Mouse (Mus musculus): ENCODE results near the gene Sirt4. TPM values are rescaled to one million over a fixed set of nuclear protein-coding genes. Genes with fewer than 3 reads are reported as not detected.
A peak's percentile ranks its signal among the peaks of the same experiment; 100 is the strongest.

The Sirt4 gene
- polyA plus RNA-seq, 1 experiment from 2014 or later: 22.5 TPM

GRCm38 (mm10) chr5:115435755-115436379 is 48.7 kb downstream of the Sirt4 start:
- Histone ChIP-seq H3K4me1 (ENCODE audit: control insufficient read depth in 2 of 2, insufficient read depth in 2 of 2, low read length in 2 of 2) (peaks cover 16 to 29% of the 10 kb centered on the region in 2 experiments), H3K27ac (replicated peaks in 1 of 2; ENCODE audit: control insufficient read depth in 1 of 2, insufficient read depth in 1 of 2, low read depth in 2 of 2, low read length in 2 of 2) (peak overlapping the region in 1 of 2 experiments; percentile 41; a peak in 2 of 4 replicates), H3K4me3 (ENCODE audit: control insufficient read depth in 1 of 2, insufficient read depth in 1 of 2, low read depth in 1 of 2, low read length in 2 of 2) (peak overlapping the region; percentile 35 to 48; a peak in 3 of 4 replicates), H3K27me3 (ENCODE audit: control insufficient read depth, insufficient read depth, low read length) (no peaks in the 10 kb centered on the region), H3K9me3 (ENCODE audit: control insufficient read depth, low read length) (no peaks in the 10 kb centered on the region), H3K9ac (ENCODE audit: low read length) (peak overlapping the region; percentile 79), H3K36me3 (ENCODE audit: control insufficient read depth, insufficient read depth, low read length) (peaks cover 4% of the 10 kb centered on the region; the same call in 1 of the 2 replicates), H3K4me2 (ENCODE audit: low read length) (peak overlapping the region; percentile 89)
- 42% methylated on average over 8 of the region's 8 CpGs for WGBS
- no peak for ATAC-seq (ENCODE audit: insufficient number of reproducible peaks, insufficient read depth, low FRiP score, low read depth)

- Histone ChIP-seq H3K9ac (ENCODE audit: low read length) (no peak overlapping the region; the same call in 1 of the 2 replicates), H3K4me2 (ENCODE audit: low read length) (no peak overlapping the region), H3K4me3 (ENCODE audit: control insufficient read depth in 1 of 2, insufficient read depth in 1 of 2, low read depth in 1 of 2, low read length in 2 of 2) (no peak overlapping the region), H3K36me3 (ENCODE audit: control insufficient read depth, insufficient read depth, low read length) (peaks cover 4% of the 10 kb centered on the region; the same call in 1 of the 2 replicates), H3K9me3 (ENCODE audit: control insufficient read depth, low read length) (no peaks in the 10 kb centered on the region), H3K27ac (replicated peaks in 1 of 2; ENCODE audit: control insufficient read depth in 1 of 2, insufficient read depth in 1 of 2, low read depth in 2 of 2, low read length in 2 of 2) (no peak overlapping the region), H3K27me3 (ENCODE audit: control insufficient read depth, insufficient read depth, low read length) (no peaks in the 10 kb centered on the region), H3K4me1 (ENCODE audit: control insufficient read depth in 2 of 2, insufficient read depth in 2 of 2, low read length in 2 of 2) (peaks cover 19 to 32% of the 10 kb centered on the region in 2 experiments)
- no peak for ATAC-seq (ENCODE audit: insufficient number of reproducible peaks, insufficient read depth, low FRiP score, low read depth)
- 73% methylated on average over 15 of the region's 15 CpGs for WGBS
These were observed 49.4 kb downstream of the Sirt4 start for GRCm38 (mm10) chr5:115434853-115435754.

- ATAC-seq (ENCODE audit: insufficient number of reproducible peaks, insufficient read depth, low FRiP score, low read depth): no peak
- Histone ChIP-seq H3K4me2 (ENCODE audit: low read length) (no peak overlapping the region), H3K9me3 (ENCODE audit: control insufficient read depth, low read length) (no peaks in the 10 kb centered on the region), H3K4me1 (ENCODE audit: control insufficient read depth in 2 of 2, insufficient read depth in 2 of 2, low read length in 2 of 2) (peaks cover 19 to 32% of the 10 kb centered on the region in 2 experiments), H3K4me3 (ENCODE audit: control insufficient read depth in 1 of 2, insufficient read depth in 1 of 2, low read depth in 1 of 2, low read length in 2 of 2) (no peak overlapping the region), H3K9ac (ENCODE audit: low read length) (no peak overlapping the region), H3K27ac (replicated peaks in 1 of 2; ENCODE audit: control insufficient read depth in 1 of 2, insufficient read depth in 1 of 2, low read depth in 2 of 2, low read length in 2 of 2) (no peak overlapping the region), H3K36me3 (ENCODE audit: control insufficient read depth, insufficient read depth, low read length) (peaks cover 4% of the 10 kb centered on the region; the same call in 1 of the 2 replicates), H3K27me3 (ENCODE audit: control insufficient read depth, insufficient read depth, low read length) (no peaks in the 10 kb centered on the region)
- WGBS: 74% methylated on average over 11 of the region's 11 CpGs
These were observed 50.2 kb downstream of the Sirt4 start for GRCm38 (mm10) chr5:115434280-115434852.

DNA sequence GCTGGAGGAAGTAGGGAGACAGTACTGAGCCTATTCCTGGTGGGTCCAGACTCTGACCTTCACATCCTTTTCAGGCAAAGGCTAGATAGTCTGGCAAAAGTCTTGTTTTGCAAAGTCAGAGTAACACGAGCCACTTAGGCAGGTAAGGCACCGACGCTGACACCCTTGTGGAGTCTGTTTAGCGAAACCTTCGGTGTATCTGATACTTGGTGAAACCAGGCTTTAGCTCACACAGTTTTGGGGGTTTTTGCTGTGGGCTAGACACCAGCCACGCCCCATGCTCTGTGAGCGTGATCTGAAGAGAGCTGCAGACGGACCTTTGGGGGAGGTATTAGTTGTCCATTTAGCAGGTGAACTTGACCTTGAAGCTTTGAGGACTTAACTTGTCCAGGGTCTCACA is 51.3 kb downstream of the Sirt4 start:
- H3K4me2 ChIP-seq (ENCODE audit: low read length): no peak overlapping the region
- peaks cover 23 to 35% of the 10 kb centered on the region in 2 experiments for H3K4me1 ChIP-seq (ENCODE audit: control insufficient read depth in 2 of 2, insufficient read depth in 2 of 2, low read length in 2 of 2)
- WGBS: 86% methylated on average over 8 of the region's 8 CpGs
- no peak overlapping the region for H3K9ac ChIP-seq (ENCODE audit: low read length)
- H3K4me3 ChIP-seq (ENCODE audit: control insufficient read depth in 1 of 2, insufficient read depth in 1 of 2, low read depth in 1 of 2, low read length in 2 of 2): no peak overlapping the region
- H3K36me3 ChIP-seq (ENCODE audit: control insufficient read depth, insufficient read depth, low read length): no peaks in the 10 kb centered on the region
- no peak overlapping the region for H3K27ac ChIP-seq (replicated peaks in 1 of 2; ENCODE audit: control insufficient read depth in 1 of 2, insufficient read depth in 1 of 2, low read depth in 2 of 2, low read length in 2 of 2)
- no peak for ATAC-seq (ENCODE audit: insufficient number of reproducible peaks, insufficient read depth, low FRiP score, low read depth)
- peaks cover 11% of the 10 kb centered on the region for H3K27me3 ChIP-seq (ENCODE audit: control insufficient read depth, insufficient read depth, low read length)
- H3K9me3 ChIP-seq (ENCODE audit: control insufficient read depth, low read length): no peaks in the 10 kb centered on the region

GRCm38 (mm10) chr5:115432395-115432794 is 52.1 kb downstream of the Sirt4 start:
- H3K4me1 ChIP-seq (ENCODE audit: control insufficient read depth in 2 of 2, insufficient read depth in 2 of 2, low read length in 2 of 2): peaks cover 23 to 30% of the 10 kb centered on the region in 2 experiments
- WGBS: 88% methylated on average over 11 of the region's 11 CpGs
- H3K9ac ChIP-seq (ENCODE audit: low read length): no peak overlapping the region
- H3K4me2 ChIP-seq (ENCODE audit: low read length): no peak overlapping the region
- no peak overlapping the region for H3K27ac ChIP-seq (replicated peaks in 1 of 2; ENCODE audit: control insufficient read depth in 1 of 2, insufficient read depth in 1 of 2, low read depth in 2 of 2, low read length in 2 of 2)
- H3K4me3 ChIP-seq (ENCODE audit: control insufficient read depth in 1 of 2, insufficient read depth in 1 of 2, low read depth in 1 of 2, low read length in 2 of 2): no peak overlapping the region
- no peak for ATAC-seq (ENCODE audit: insufficient number of reproducible peaks, insufficient read depth, low FRiP score, low read depth)
- no peaks in the 10 kb centered on the region for H3K9me3 ChIP-seq (ENCODE audit: control insufficient read depth, low read length)
- no peaks in the 10 kb centered on the region for H3K36me3 ChIP-seq (ENCODE audit: control insufficient read depth, insufficient read depth, low read length)
- peaks cover 18% of the 10 kb centered on the region for H3K27me3 ChIP-seq (ENCODE audit: control insufficient read depth, insufficient read depth, low read length)

DNA sequence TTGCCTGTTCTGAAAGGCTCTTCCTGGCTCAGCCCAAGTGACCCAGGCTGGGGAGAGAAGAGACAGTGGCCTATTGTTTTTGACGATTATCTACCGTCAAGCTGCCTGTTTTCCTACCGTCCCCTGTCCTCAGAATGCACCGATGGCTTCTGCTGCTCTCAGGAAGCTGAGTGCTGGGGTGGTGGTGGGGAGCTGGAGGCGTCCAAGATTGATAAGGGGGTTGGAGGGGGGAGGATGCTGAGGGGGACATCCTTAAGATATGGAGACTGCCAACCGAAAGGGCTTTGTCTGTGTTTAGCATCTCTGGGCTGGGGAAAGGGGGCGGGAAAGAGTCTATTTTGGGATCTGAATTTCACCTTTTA is 52.6 kb downstream of the Sirt4 start:
- Histone ChIP-seq H3K4me2 (ENCODE audit: low read length) (peak overlapping the region; percentile 98; the same call in 1 of the 2 replicates), H3K4me1 (ENCODE audit: control insufficient read depth in 2 of 2, insufficient read depth in 2 of 2, low read length in 2 of 2) (peaks cover 21 to 29% of the 10 kb centered on the region in 2 experiments), H3K27ac (replicated peaks in 1 of 2; ENCODE audit: control insufficient read depth in 1 of 2, insufficient read depth in 1 of 2, low read depth in 2 of 2, low read length in 2 of 2) (no peak overlapping the region), H3K9me3 (ENCODE audit: control insufficient read depth, low read length) (no peaks in the 10 kb centered on the region), H3K4me3 (ENCODE audit: control insufficient read depth in 1 of 2, insufficient read depth in 1 of 2, low read depth in 1 of 2, low read length in 2 of 2) (no peak overlapping the region), H3K27me3 (ENCODE audit: control insufficient read depth, insufficient read depth, low read length) (peaks cover 23% of the 10 kb centered on the region), H3K9ac (ENCODE audit: low read length) (no peak overlapping the region), H3K36me3 (ENCODE audit: control insufficient read depth, insufficient read depth, low read length) (no peaks in the 10 kb centered on the region)
- no peak for ATAC-seq (ENCODE audit: insufficient number of reproducible peaks, insufficient read depth, low FRiP score, low read depth)
- WGBS: 28% methylated on average over 7 of the region's 7 CpGs

- Histone ChIP-seq H3K27ac (replicated peaks in 1 of 2; ENCODE audit: control insufficient read depth in 1 of 2, insufficient read depth in 1 of 2, low read depth in 2 of 2, low read length in 2 of 2) (no peak overlapping the region), H3K9me3 (ENCODE audit: control insufficient read depth, low read length) (no peaks in the 10 kb centered on the region), H3K27me3 (ENCODE audit: control insufficient read depth, insufficient read depth, low read length) (peaks cover 23% of the 10 kb centered on the region), H3K4me3 (ENCODE audit: control insufficient read depth in 1 of 2, insufficient read depth in 1 of 2, low read depth in 1 of 2, low read length in 2 of 2) (peak overlapping the region; percentile 82 to 83), H3K4me2 (ENCODE audit: low read length) (peak overlapping the region; percentile 98), H3K36me3 (ENCODE audit: control insufficient read depth, insufficient read depth, low read length) (no peaks in the 10 kb centered on the region), H3K4me1 (ENCODE audit: control insufficient read depth in 2 of 2, insufficient read depth in 2 of 2, low read length in 2 of 2) (peaks cover 20 to 23% of the 10 kb centered on the region in 2 experiments), H3K9ac (ENCODE audit: low read length) (peak overlapping the region; percentile 89)
- ATAC-seq (ENCODE audit: insufficient number of reproducible peaks, insufficient read depth, low FRiP score, low read depth): no peak
- WGBS: 27% methylated on average over 14 of the region's 14 CpGs
These were observed 53.2 kb downstream of the Sirt4 start for GRCm38 (mm10) chr5:115431061-115431897.

Measured in heart, embryonic 14.5 days (tissue).